Mouse (Mus musculus): ENCODE data around the gene Fam19a4.

GRCm38 (mm10) chr6:96995556-96996159, 64.6 kb downstream of the Fam19a4 start:
- no peak for TF ChIP-seq POLR2A (IDR thresholded peaks at IDR 0.05; ENCODE audit: low read depth, low read length)
- no peak for TF ChIP-seq CTCF (IDR thresholded peaks at IDR 0.05; ENCODE audit: borderline replicate concordance, insufficient read depth, low read length)

Data from embryonic fibroblast, embryonic 13.5 days (primary cell).